Mouse (Mus musculus) CD4-positive helper T cell, adult 2 months (primary cell): ENCODE measurements around the gene Sh2d6.
A peak's percentile ranks its signal among the peaks of the same experiment; 100 is the strongest.

Experiments
- DNase-seq: peaks from one replicate; pipeline ENCODE4 v3.0.0-alpha.2; 2012; ENCODE audit warnings: low read depth, missing footprints, low spot score

Sh2d6 gene

DNA sequence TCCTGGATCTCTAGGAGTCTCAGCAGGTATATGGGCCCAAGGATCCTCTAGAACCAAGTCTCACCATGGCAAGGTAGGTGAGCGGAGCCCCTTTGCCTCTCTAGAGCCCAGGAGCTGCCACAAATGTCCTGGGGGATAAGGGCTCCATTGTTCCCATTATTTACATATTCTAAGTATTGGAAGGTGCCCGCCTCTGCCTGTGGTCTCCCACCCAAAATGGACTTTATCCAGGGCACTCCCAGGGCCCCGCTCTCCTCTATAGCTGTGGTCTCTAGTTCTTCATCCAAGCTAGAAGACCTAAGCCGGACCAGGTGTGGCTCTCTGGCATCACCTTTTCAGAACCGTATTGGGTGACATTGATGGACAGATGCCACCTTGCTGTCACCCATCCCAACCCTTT is at the start of gene Sh2d6:
Gene Sh2d6, minus strand, starts transcription at position 101 of the 400 bp plus-strand sequence.
- DNase-seq: no peak

DNA sequence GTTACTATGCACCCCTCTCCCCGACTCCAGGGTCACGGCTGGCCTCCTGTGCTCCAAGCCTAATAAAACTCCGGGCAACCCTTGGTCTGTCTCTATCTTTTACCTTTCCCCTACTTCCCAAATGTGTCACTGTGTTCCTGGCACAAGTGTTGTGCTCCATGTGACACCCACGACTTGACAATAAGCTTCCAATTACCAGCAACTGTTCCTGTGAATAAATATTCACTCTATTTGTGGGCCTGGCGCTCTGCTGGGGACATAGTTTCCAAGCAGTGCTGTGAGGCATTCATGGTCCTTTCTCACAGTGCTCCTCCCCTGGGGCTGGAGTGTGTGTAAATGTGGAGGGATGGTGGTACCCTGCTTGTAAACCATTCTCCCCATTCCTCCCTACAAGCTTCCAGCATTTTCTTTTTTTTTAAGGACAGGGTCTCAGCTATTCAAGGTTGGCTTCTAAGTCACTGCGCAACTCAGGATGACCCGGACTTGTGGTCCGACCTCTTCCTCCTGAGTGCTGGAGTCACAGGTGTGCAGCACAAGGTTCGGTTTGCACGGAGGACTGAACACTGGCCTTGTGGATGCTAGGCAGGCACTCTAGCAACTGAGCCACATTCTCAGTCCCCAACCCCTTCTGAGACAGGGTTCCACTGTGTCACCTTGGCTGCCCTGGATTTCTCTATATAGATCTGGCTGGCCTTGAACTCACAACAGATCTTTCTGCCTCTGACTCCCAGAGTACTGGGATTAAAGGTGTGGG is 49.3 kb upstream of the Sh2d6 start:
- no peak for DNase-seq

DNA sequence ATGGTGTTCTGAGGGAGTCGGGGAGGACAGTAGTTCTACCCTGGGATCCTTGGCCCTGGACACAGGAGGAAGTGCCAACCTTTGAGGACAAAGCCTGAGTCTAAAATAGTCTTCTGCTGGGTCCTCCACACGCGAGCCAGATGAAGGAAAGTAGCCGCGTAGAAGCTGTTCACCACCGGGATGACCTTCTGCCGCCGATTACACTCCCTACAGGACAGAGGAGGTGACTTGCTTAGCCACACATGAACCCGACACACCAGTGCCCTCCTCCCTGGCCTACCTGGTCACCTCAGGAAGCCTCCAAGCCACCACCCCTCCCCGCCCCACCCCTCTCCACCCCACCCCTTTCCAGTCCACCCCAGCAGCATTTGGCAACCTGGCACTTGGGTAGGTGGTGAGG is 47.2 kb upstream of the Sh2d6 start:
- DNase-seq: no peak

DNA sequence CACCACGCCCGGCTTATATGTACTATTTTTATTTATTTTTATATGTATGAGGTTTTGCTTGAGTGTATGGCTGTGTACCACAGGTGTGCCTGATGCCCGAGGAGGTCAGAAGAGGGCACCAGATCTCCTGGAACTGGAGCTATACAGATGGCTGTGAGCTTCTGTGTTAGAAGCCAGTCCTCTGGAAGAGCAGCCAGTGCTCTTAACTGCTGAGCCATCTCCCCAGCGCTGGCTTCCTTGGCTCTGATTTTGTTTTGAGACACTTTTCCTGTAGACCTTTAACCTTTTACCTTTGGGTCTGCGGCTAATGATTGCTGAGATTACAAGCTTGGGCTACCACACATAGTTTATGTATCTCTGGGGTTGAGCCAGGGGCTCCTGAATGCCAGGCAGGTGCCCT is 46.0 kb upstream of the Sh2d6 start:
- DNase-seq: no peak

DNA sequence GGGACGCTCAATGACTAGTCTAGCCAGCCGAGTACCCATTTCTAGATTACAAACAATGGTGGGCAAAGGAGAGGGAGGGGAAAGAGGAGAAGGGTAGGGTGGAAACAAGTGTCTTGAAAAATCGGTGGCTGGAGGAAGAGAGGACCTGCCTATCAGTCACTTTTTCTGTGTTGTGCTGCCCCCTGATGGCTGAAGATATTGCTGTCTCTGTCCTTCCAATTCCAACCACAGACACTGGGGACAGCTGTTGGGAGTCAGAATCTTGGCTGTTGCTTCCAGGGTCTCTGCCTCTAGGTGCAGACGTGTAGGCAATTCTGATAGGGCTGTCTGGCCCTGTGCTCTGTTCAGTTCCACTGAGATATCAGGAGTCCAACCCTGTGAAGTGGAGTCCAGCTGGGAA is 44.5 kb upstream of the Sh2d6 start:
- DNase-seq: peak; percentile 84

DNA sequence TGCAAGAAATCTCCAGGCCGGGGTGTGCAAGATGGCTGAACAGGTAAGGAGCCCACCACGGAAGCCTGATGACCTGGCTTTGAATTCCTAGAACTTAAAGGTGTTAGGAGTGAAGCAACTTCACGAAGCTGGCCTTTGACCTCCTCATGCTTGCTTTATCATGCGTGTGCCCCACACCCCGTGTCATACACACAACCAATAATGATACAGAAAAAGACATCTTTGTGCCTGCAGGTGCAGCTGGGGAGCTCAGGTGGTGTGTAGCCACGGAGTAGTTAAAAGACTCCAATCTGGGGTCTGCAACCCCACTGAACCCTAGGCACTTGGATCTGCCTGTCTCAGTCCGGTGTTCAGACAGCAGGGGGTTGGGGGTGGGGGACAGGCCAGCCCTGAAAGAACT is 44.0 kb upstream of the Sh2d6 start:
- no peak for DNase-seq

DNA sequence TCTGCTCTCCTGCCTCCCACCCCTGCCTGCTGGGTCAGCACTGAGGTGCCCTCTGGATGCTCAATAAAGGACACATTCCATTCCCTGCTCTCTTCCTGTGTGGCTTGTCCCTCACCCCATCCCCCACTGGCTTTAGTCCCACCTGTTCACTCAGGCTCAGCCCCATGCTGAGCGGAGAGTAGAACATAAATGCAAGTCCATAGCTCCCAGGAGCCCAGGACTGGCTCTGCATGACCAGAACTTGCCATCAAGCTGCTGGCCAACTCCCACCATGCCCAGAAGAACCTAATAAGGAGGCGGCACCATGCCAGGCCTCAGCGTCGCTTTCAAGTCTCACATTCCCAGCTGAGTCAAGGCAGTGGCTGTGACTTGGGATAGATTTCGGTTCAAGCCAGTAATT is 41.4 kb upstream of the Sh2d6 start:
- no peak for DNase-seq

DNA sequence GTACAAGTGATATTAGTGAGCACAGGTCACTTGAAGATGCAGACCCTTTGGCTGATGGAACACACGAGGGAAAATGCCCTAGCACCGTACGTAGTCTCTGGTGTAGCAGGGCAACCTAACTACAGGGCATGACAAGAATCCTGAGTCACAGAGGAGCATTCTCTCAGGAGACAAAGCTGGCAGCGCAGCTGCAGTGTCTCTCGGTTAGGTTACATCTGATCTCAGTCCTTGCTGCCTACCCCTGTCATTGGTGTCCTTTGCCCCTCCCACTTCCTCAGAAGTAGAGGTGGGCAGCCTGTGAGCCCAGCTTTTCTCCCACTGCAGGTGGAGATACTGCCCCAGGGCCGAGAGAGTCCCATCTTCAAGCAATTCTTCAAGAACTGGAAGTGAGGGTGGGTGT is 41.0 kb upstream of the Sh2d6 start:
- no peak for DNase-seq

DNA sequence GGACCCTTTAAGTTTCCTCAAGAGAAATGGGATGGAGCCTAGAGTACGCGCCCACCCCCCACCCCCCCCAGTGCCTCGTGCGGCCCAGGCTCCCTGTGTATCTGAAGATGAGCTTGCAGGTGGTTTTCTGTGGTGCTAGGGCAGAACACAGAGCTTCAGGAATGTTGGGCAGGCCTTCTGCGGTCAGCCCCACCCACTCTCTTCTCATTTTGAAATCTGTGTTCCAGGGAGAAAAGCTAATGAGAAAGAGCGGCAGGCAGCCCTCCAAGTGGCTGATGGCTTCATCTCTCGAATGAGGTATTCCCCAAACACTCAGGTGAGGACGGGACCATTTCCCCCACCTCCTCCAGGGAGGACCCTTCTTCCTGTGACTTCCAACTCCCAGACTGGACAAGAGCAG is 39.3 kb upstream of the Sh2d6 start:
- no peak for DNase-seq

DNA sequence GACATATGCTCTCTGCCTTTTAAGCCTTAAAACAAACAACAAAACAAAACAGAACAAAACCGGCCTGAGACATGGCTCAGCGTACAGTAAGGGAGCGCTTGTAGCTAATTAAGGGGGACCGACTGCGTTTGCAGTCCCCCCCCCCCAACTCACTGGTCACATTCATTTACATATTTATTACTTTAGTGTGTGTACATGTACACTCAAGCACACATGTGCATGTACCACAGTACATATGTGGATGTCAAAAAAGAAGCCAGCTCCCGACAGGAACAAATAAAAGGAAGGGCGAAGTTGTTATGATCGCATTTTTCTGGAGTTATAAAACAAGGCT is 31.5 kb upstream of the Sh2d6 start:
- DNase-seq: no peak

DNA sequence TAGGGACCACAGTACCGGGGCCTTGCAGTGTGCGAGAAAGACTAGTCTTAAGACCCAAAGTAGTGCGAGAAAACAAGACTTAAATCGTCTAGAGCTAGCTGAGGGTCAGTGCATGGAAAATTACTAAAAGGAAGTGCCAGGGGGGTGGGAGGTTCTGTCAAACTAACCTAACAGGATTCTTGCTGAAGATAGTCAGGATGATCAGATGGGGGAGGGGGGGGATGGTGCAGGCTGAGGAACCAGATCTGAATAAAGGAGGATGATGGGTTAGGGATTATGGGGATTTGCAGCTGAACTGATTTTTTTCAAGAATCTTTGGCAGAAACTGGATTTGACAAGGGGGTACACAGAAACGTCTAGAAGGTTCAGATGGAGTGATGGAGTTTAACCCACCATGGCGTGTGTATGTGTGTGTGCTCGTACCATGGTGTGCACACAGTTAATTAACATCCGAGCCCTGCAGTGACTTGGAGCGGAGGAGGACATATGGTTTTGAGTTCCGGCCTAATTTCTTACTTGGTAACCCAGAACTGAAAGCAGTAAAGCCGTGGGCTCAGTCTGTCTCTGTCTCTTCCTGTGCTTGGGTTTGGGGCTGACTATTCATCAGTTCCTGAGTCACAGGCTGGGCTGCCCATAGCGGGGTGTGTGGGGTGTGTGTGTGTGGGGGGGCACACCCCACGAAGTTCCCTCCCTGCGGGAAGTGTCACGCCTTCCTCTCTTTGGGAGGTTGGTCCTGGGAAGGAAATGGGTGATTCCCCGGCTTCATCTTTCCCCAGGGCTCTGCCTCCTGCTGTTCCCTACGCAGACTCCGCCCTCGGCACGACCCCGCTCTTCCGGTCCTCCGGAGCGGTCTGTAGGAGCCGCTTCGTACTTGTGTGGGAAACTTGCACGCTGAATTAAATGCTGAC is 30.9 kb upstream of the Sh2d6 start:
- peak; percentile 86 for DNase-seq

DNA sequence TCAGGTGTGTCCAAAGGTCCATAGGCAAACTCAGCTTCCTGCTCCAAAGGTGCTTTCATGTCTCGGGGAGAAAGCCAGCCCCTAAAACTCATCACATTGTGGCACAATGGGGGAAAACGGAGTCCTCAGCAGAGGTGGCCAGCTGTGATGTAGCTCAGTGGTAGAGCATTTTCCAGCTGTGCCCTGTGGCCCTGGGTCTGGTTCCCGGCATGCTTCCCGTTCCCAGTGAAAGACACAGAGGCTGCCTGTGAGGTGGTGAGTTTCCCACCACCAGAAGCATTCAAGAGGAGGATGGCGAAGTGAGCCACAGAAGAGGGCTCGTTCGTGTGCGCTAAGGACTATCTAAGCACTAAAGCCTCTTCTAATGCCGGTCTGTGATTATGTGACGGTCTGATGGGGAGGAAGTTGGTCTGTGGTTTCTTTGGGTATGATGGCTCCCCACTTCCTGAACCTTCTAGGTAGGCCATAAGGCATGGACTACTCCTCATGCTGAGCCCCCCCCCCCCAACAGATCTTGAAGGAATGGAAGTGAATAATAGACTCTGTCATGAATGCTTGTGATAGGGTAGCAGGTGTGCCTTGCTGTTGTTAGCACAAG is 29.1 kb upstream of the Sh2d6 start:
- DNase-seq: peak; percentile 68

DNA sequence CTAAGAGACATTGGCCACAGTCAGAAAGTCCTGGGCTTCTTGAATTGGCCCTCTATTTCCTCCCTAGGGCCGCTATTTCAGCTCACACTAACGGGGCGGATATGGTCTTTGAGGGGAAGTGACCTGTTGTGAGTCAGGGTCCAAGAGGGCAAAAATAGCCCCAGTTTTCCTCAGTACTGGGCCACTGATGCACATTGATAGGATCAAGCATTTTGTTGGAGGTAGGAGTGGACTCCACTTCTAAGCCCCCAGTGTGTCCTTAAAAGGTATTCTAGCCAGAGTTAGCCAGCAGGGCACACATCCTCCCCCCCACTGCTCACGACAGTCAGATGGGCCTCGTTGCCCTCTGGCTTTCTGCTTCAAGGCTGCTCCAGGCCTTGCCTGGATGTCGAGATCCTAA is 28.5 kb upstream of the Sh2d6 start:
- no peak for DNase-seq

DNA sequence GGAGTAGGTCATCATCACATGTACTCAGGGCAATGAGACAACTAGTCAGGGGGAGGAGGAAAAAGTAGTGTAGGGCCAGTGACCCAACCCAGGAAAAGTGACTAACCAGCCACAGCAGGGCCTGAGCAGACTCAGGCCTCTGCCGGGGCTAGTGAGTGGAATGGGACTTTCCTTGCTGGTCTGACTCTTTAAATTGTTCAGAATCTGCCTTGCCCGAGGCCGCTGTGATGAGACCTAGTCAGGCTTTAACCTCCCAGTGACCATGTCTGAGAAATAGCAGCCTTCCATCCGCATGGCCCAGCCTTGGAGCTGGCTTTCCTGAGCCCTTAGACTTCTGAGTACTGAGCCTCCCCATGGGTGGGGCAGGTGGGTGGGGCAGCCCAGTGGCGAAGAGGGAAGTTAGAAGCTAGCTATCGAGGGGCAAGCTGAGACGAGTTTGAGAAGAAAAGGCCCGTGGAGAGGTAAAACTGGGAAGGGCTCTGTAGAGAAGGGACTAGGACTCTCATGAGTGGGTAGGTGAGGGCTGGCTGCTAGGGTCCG is 27.6 kb upstream of the Sh2d6 start:
- DNase-seq: peak; percentile 28

DNA sequence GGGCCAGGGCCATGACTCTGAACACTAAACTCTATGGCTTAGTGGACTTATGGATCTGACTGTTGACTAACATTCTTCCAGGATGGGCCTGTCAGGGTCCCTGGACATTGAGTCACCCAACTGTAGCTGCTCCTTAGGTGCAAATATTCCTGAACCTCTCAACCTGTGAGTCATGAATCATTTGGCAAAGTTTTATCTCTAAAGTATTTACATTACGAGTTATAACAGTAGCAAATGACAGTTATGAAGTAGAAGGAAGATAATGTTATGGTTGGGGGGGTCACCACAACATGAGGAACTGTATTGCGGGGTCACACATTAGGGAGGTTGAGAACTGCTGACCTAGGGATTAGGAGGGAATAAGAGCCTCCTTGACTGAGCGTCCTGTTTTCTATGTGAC is 26.4 kb upstream of the Sh2d6 start:
- no peak for DNase-seq

DNA sequence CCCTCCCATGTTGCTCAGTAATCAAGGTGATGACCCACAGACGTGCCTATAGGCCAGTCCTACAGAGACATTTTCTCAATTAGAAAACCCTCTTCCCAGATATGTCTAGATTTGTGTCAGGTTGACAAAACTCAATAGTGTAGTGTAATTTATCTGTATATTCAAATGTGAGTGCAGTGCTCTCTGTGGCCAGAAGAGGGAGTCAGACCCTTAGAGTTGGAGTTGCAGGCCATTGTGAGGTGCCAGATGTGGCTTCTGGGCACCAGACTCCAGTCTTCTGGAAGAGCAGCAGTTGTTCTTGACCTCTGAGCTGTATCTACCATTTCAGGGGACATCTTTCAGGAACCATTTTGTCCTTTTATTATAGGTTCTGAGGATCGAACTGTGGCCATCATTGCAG is 25.6 kb upstream of the Sh2d6 start:
- DNase-seq: no peak

DNA sequence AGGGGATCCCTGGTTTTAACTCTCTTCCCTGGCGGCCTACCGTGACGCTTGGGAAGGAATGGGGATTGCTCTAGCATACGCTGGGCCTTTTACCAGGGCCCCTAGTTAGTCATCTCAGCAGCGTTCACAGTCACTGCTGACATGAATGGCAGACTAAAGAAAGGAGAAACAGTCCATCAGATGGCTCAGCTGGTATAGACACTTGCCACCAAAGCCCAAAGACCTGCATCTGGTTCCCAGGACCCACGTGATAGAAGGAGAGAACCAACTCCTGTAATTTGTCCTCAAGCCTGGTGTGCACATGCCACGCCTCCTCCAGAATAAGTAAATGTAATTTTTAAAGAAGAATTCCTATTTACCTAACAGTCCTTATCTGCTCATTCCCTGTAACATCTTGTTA is 23.9 kb upstream of the Sh2d6 start:
- no peak for DNase-seq

DNA sequence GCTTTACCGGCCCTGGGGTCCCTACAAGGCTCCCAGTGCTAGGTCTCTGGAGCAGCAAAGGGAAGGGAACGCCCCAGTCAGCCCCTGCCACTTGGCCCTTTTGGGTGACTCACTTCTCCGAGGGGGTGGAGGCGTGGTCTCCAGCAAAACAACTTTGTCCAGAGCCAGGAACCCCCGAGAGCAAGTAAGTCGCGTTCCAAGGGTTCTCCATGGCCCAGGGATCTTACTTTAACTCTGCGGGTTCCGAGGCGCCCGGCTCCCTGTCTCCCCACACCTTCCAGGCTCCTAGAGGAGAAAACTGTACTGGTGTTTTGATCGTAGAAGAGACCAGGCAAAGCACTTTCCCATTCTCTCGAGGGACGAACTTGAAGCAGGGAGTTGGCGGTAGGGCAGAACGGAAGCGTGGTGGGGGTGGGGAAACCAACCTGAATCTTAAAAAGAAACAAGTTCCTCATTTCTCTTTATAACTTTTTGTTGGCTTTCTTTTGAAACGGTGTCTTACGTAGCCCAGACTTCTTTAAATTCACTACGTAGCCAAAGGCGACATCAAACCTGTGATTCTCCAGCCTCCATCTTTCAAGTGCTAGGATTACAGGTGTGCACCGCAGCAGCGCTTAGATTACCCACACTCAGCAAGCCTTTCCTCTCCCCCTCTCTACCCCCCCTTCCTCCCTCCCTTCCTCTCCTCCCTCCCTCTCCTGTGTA is 22.9 kb upstream of the Sh2d6 start, which contains the start of gene Capg:
Gene Capg, plus strand, starts transcription at position 109 of the 705 bp plus-strand sequence.
- DNase-seq: peak; percentile 85

DNA sequence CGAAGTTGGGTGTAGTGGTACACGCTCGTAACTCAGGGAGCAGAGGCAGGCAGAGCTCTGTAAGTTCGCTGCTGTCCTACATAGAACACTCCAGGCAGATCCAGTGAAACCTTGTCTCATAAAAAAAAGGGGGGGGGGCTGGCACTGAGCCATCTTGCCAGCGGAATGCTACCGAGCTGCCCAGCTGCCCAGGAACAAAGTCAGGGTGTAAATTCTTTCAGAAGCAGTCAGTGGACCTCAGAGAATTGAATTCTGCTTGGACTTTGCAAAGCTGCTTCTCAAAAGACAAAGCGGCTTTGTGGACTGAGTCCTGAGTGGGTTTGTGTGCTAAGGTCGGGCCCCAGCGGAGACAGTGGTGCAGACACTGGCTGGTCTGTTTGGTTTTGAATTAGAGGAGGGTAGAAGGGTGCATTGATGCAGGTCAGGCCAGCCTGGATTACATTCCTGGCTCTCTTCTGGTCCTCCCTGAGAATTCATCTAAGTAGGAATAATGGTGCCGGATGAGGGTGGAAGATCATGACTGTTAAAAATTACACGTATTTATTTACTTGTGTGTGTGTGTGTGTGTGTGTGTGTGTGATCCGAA is 21.9 kb upstream of the Sh2d6 start:
- DNase-seq: no peak

DNA sequence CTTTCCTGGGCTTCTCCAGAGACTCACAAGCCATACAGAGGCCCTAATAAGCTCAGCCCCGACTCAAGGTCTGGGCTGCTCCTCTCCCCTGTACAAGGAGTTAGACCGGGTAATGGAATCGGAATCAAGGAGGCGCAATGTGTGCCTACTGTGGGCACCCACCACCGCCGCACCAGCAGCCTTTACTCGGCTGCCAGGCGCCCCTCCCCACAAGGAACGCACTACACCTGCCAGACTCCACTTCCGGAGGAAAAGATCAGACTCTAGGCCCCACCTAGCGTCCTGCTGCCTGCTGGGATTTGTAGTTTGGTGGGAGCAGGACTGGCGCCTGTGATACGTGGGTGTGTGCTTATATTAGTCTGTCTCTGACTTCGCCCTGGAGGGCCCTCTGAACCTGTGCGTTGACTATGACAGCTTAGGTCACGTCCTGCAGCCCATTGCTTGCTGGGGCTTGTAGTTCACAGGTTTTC is 17.1 kb upstream of the Sh2d6 start:
- DNase-seq: peak; percentile 93

DNA sequence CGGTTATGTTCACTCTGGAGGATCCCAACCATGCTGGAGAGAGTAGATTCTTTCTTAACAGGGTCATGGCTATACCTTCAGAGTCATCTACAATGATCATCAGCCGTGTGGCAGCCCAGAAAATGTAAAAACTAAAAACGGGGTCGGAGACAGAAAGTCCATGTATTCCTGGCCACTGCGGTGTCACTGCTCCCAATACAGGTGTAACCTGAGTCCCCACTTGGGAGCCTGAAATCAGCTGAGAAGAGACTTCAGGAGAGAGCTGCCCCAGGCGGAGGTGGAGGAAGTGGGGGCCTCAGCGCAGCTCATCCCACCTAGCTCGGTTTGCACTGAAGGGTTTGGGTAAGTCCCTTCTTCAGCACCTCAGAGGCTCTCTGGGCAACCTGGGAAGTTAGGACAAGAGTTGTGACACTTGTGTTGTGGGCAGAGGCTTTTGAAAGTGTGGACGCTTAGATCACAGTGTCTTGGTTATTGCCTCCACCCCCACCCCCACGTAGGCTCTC is 16.5 kb upstream of the Sh2d6 start:
- no peak for DNase-seq
